Mouse (Mus musculus): Measurements from ENCODE around the gene Trim52. TPM values are rescaled to one million over a fixed set of nuclear protein-coding genes. Genes with fewer than 3 reads are reported as not detected.

Trim52 gene
- polyA plus RNA-seq (2012; rRNA removed) = not detected in 2 replicates

DNA sequence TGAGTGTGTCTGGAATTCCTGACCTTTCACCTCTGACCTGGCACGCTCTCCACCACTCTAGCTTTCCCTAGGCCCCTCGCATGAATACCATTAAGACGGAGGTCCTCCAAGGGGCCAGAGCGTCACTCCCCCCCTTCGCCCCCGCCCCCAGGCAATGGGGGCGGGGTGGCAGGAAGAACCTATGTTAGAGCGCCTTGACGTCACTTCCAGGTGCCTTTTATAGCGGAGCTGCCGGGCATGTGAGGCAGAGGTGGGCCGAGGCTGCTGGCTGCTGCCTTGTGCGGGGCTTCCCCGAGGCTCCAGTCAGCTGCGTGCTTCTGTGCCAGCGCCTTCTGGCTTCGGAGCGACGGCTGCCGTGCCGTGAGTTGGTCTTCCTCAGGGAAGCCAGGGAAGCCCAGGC lies at the start of gene Trim52:
Gene Trim52 (plus strand): TSS at position 219 of the 400 bp plus-strand sequence.
- Histone ChIP-seq H3K4me3 (replicated peaks; ENCODE audit: extremely low read depth, low read depth, low read length) (no peak within 1 kb of the TSS), H3K4me1 (ENCODE audit: control insufficient read depth, insufficient read depth, low read length) (no peaks in the 10 kb centered on the region)
- WGBS = 98% methylated on average over 21 of the region's 21 CpGs
- DNase-seq = no peak
- no peak for TF ChIP-seq POLR2A (IDR thresholded peaks at IDR 0.05; ENCODE audit: borderline replicate concordance, extremely low read depth, low read depth, low read length)
- no peak for TF ChIP-seq CTCF (IDR thresholded peaks at IDR 0.05; ENCODE audit: insufficient read depth, low read length)

DNA sequence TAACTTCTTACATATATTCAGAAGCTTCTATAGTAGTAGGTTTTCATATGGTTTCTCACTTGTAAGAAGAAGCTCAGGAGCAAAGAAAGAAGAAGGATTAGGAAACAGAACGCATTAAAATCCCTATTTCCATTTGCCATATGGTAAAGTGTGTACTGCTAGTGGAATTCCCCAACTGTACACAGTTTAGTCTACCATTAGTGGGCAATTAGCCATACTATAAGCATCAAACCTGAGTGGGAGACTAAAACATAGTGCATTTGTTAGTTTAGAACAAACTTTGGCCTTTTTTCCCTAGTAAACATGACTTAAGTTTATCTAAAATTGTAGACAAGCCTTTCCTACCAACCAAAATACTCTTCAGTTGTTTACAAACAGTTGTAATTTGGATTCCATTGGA lies 33.4 kb upstream of the Trim52 start:
- H3K4me1 ChIP-seq (ENCODE audit: control insufficient read depth, insufficient read depth, low read length) = no peaks in the 10 kb centered on the region
- no peak for DNase-seq
- no peak overlapping the region for H3K4me3 ChIP-seq (replicated peaks; ENCODE audit: extremely low read depth, low read depth, low read length)
- 78% methylated on average over 1 of the region's 1 CpGs for WGBS
- TF ChIP-seq CTCF (IDR thresholded peaks at IDR 0.05; ENCODE audit: insufficient read depth, low read length) (no peak), POLR2A (IDR thresholded peaks at IDR 0.05; ENCODE audit: borderline replicate concordance, extremely low read depth, low read depth, low read length) (no peak)

- no peaks in the 10 kb centered on the region for H3K4me1 ChIP-seq (ENCODE audit: control insufficient read depth, insufficient read depth, low read length)
- 72% methylated on average over 3 of the region's 3 CpGs for WGBS
- TF ChIP-seq POLR2A (IDR thresholded peaks at IDR 0.05; ENCODE audit: borderline replicate concordance, extremely low read depth, low read depth, low read length) (no peak), CTCF (IDR thresholded peaks at IDR 0.05; ENCODE audit: insufficient read depth, low read length) (no peak)
- no peak overlapping the region for H3K4me3 ChIP-seq (replicated peaks; ENCODE audit: extremely low read depth, low read depth, low read length)
- no peak for DNase-seq
Observed at GRCm38 (mm10) chr14:106075181-106076064, 30.6 kb upstream of the Trim52 start.

GRCm38 (mm10) chr14:106088480-106089037 lies 17.4 kb upstream of the Trim52 start:
- DNase-seq = no peak
- no peak for TF ChIP-seq POLR2A (IDR thresholded peaks at IDR 0.05; ENCODE audit: borderline replicate concordance, extremely low read depth, low read depth, low read length)
- TF ChIP-seq CTCF (IDR thresholded peaks at IDR 0.05; ENCODE audit: insufficient read depth, low read length) = no peak
- no peak overlapping the region for H3K4me3 ChIP-seq (replicated peaks; ENCODE audit: extremely low read depth, low read depth, low read length)
- 49% methylated on average over 13 of the region's 13 CpGs for WGBS
- H3K4me1 ChIP-seq (ENCODE audit: control insufficient read depth, insufficient read depth, low read length) = no peaks in the 10 kb centered on the region

GRCm38 (mm10) chr14:106096816-106097215 lies 9.2 kb upstream of the Trim52 start:
- no peaks in the 10 kb centered on the region for H3K4me1 ChIP-seq (ENCODE audit: control insufficient read depth, insufficient read depth, low read length)
- 91% methylated on average over 4 of the region's 4 CpGs for WGBS
- no peak for TF ChIP-seq CTCF (IDR thresholded peaks at IDR 0.05; ENCODE audit: insufficient read depth, low read length)
- no peak for TF ChIP-seq POLR2A (IDR thresholded peaks at IDR 0.05; ENCODE audit: borderline replicate concordance, extremely low read depth, low read depth, low read length)
- DNase-seq = no peak
- H3K4me3 ChIP-seq (replicated peaks; ENCODE audit: extremely low read depth, low read depth, low read length) = no peak overlapping the region

DNA sequence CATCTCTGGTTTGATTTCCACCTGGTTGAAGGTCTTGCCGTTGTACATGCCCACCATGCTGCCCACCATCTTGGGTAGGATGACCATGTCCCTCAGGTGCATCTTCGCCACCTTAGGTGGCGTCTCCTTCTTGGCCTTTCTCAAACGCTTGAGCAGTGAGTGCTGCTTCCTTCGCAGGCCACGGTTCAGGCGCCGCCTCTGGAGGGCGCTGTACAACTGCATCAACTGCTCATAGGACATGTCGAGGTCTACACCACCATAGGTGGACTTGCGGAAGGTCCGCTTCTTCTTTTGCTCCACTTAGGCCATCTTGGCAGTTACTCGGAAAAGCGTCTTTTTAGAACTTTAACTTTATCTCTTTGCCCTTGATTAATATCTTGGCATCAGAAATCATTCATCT lies 5.1 kb upstream of the Trim52 start:
- TF ChIP-seq POLR2A (IDR thresholded peaks at IDR 0.05; ENCODE audit: borderline replicate concordance, extremely low read depth, low read depth, low read length) = no peak
- no peak for DNase-seq
- H3K4me3 ChIP-seq (replicated peaks; ENCODE audit: extremely low read depth, low read depth, low read length) = no peak overlapping the region
- 93% methylated on average over 14 of the region's 14 CpGs for WGBS
- H3K4me1 ChIP-seq (ENCODE audit: control insufficient read depth, insufficient read depth, low read length) = no peaks in the 10 kb centered on the region

- WGBS = 97% methylated on average over 22 of the region's 22 CpGs
- Histone ChIP-seq H3K4me3 (replicated peaks; ENCODE audit: extremely low read depth, low read depth, low read length) (no peak overlapping the region), H3K4me1 (ENCODE audit: control insufficient read depth, insufficient read depth, low read length) (no peaks in the 10 kb centered on the region)
- no peak for DNase-seq
- TF ChIP-seq CTCF (IDR thresholded peaks at IDR 0.05; ENCODE audit: insufficient read depth, low read length) (no peak), POLR2A (IDR thresholded peaks at IDR 0.05; ENCODE audit: borderline replicate concordance, extremely low read depth, low read depth, low read length) (no peak)
Observed at GRCm38 (mm10) chr14:106106425-106106824, 427 bp downstream of the Trim52 start.

GRCm38 (mm10) chr14:106119371-106119770 lies 13.4 kb downstream of the Trim52 start:
- no peak for DNase-seq
- 53% methylated on average over 2 of the region's 2 CpGs for WGBS
- no peak overlapping the region for H3K4me3 ChIP-seq (replicated peaks; ENCODE audit: extremely low read depth, low read depth, low read length)
- H3K4me1 ChIP-seq (ENCODE audit: control insufficient read depth, insufficient read depth, low read length) = no peaks in the 10 kb centered on the region
- TF ChIP-seq CTCF (IDR thresholded peaks at IDR 0.05; ENCODE audit: insufficient read depth, low read length) = no peak
- TF ChIP-seq POLR2A (IDR thresholded peaks at IDR 0.05; ENCODE audit: borderline replicate concordance, extremely low read depth, low read depth, low read length) = no peak

GRCm38 (mm10) chr14:106136272-106136671 lies 30.3 kb downstream of the Trim52 start:
- TF ChIP-seq POLR2A (IDR thresholded peaks at IDR 0.05; ENCODE audit: borderline replicate concordance, extremely low read depth, low read depth, low read length) (no peak), CTCF (IDR thresholded peaks at IDR 0.05; ENCODE audit: insufficient read depth, low read length) (no peak)
- H3K4me3 ChIP-seq (replicated peaks; ENCODE audit: extremely low read depth, low read depth, low read length) = no peak overlapping the region
- no peaks in the 10 kb centered on the region for H3K4me1 ChIP-seq (ENCODE audit: control insufficient read depth, insufficient read depth, low read length)
- DNase-seq = no peak

GRCm38 (mm10) chr14:106151188-106151587 lies 45.2 kb downstream of the Trim52 start:
- no peak for DNase-seq
- 68% methylated on average over 2 of the region's 2 CpGs for WGBS
- Histone ChIP-seq H3K4me3 (replicated peaks; ENCODE audit: extremely low read depth, low read depth, low read length) (no peak overlapping the region), H3K4me1 (ENCODE audit: control insufficient read depth, insufficient read depth, low read length) (no peaks in the 10 kb centered on the region)
- TF ChIP-seq POLR2A (IDR thresholded peaks at IDR 0.05; ENCODE audit: borderline replicate concordance, extremely low read depth, low read depth, low read length) = no peak
- TF ChIP-seq CTCF (IDR thresholded peaks at IDR 0.05; ENCODE audit: insufficient read depth, low read length) = no peak

All from lung, adult 2 months (tissue).